Mouse (Mus musculus) liver, postnatal 0 days (tissue): ENCODE measurements around the gene Rai1.

Experiments
- CTCF ChIP-seq: sonication (generic); IDR thresholded peaks from 2 replicates; pipeline ENCODE4 v1.5.1; 2016; ENCODE audit warnings: antibody characterized with exemption, low read depth
- EP300 ChIP-seq: IDR thresholded peaks from 2 replicates; pipeline ENCODE4 v1.6.1; 2016; ENCODE audit warnings: antibody characterized with exemption, low read depth, mild to moderate bottlenecking

GRCm38 (mm10) chr11:60235351-60235750 lies 130.5 kb downstream of the Rai1 start:
- TF ChIP-seq EP300 (no peak), CTCF (no peak)
